Mouse (Mus musculus) C2C12 (cell line): ENCODE results near the gene Strn4. TPM values are rescaled to one million over a fixed set of nuclear protein-coding genes. Genes with fewer than 3 reads are reported as not detected.

Experiments
- H3K27me3 ChIP-seq: one replicate; pipeline ENCODE4 v1.6.1; 2011; ENCODE audit not compliant: control insufficient read depth, insufficient read depth, insufficient read length
- H3K36me3 ChIP-seq: one replicate; pipeline ENCODE4 v1.6.1; 2011; ENCODE audit not compliant: control insufficient read depth, insufficient read depth
- H3K4me3 ChIP-seq: one replicate; pipeline ENCODE4 v1.5.1; 2011; ENCODE audit warnings: mild to moderate bottlenecking, control low read depth; ENCODE audit not compliant: poor library complexity, insufficient read depth, severe bottlenecking
- H3K79me2 ChIP-seq: one replicate; pipeline ENCODE4 v1.6.1; 2011; ENCODE audit not compliant: control insufficient read depth, insufficient read depth
- H3K79me3 ChIP-seq: one replicate; pipeline ENCODE4 v1.6.1; 2011; ENCODE audit warnings: low read depth, control low read depth
- H3ac ChIP-seq: one replicate; pipeline ENCODE3; 2011; ENCODE audit warnings: low read depth; ENCODE audit not compliant: control insufficient read depth, insufficient read length
- CEBPB ChIP-seq: IDR thresholded peaks from one replicate; pipeline ENCODE4 v1.6.1; 2011; ENCODE audit warnings: low read depth, mild to moderate bottlenecking, control low read depth, moderate library complexity
- CTCF ChIP-seq: IDR thresholded peaks from one replicate; pipeline ENCODE4 v1.5.1; 2011; ENCODE audit not compliant: control insufficient read depth, insufficient read depth, insufficient read length
- FOSL1 ChIP-seq: IDR thresholded peaks from one replicate; pipeline ENCODE4 v1.8.0; 2011; ENCODE audit warnings: mild to moderate bottlenecking, low read length; ENCODE audit not compliant: poor library complexity, insufficient read depth, severe bottlenecking
- MAX ChIP-seq: IDR thresholded peaks from one replicate; pipeline ENCODE4 v1.6.1; 2011; ENCODE audit warnings: mild to moderate bottlenecking, control low read depth
- MYOD1 ChIP-seq: IDR thresholded peaks from one replicate; pipeline ENCODE4 v1.6.1; 2011; ENCODE audit warnings: low read depth; ENCODE audit not compliant: control insufficient read depth, insufficient read length
- MYOG ChIP-seq: IDR thresholded peaks from one replicate; pipeline ENCODE4 v1.6.1; 2011; ENCODE audit not compliant: control insufficient read depth, insufficient read length; ENCODE audit errors: extremely low read depth
- USF1 ChIP-seq: IDR thresholded peaks from one replicate; pipeline ENCODE4 v1.6.1; 2011; ENCODE audit warnings: low read depth, mild to moderate bottlenecking, control low read depth, moderate library complexity
- polyA plus RNA-seq: library from polyadenylated mRNA; unstranded; fragments of >200 nt; fragmentation: generic; extraction: Trizol; gene quantifications from one replicate; pipeline ENCODE4 v1.2.1, GENCODE M21; 2012; ENCODE audit warnings: missing spikeins

Gene Strn4
- polyA plus RNA-seq, 1 experiment, result 50.4 TPM

DNA sequence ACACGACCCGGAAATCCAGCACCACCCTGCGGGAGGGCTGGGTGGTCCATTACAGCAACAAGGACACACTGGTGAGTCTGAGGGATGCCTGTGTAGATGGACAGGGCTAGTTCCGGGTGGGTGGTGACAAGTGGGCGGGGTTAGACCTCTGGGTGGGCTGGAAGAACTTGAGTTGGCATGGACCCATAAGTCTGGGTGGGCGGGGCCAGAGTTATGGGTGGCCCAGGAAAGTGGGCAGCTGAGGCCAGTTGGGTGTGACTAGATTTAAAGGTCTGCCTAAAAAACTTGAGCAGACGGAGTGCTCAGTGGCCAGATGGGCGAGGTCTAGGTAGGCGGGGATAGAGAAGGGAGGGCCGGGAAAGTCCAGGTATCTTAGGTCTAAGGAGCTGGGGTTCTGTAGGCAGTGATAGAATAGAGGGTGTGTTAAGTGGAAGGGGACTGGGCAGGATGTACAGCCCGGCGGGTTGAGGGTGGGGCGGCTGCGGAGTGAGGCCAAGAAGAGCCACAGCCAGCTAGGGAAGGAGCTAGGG, 37.7 kb downstream of the Strn4 start:
- Histone ChIP-seq H3K79me2 (no peaks in the 10 kb centered on the region), H3K79me3 (no peaks in the 10 kb centered on the region), H3K36me3 (peaks cover 10% of the 10 kb centered on the region)

DNA sequence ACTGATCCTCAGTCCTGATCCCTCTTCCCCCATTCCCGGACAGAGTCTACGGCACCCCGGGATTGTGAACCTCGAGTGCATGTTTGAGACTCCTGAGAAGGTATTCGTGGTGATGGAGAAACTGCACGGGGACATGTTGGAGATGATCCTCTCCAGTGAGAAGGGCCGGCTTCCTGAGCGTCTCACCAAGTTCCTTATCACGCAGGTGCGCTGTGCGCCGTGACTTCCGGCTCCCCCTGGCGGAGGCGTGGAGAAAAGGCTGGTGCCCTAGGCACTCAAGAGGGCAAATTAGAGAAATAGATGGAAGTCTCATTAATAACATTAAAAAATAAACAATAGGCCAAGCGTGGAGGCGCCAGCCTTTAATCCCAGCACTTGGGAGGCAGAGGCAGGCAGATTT, 42.6 kb downstream of the Strn4 start:
- Histone ChIP-seq H3ac (no peak overlapping the region), H3K27me3 (no peaks in the 10 kb centered on the region), H3K36me3 (peaks cover 5% of the 10 kb centered on the region), H3K4me3 (no peak overlapping the region), H3K79me2 (no peaks in the 10 kb centered on the region), H3K79me3 (no peaks in the 10 kb centered on the region)
- TF ChIP-seq CEBPB (no peak), FOSL1 (no peak), CTCF (peak; percentile 13)

More for the DNA sequence above, 37.7 kb downstream of the Strn4 start:
- TF ChIP-seq FOSL1 (no peak), CTCF (no peak), USF1 (no peak), MAX (no peak), CEBPB (no peak), MYOD1 (no peak), MYOG (no peak)
- no peaks in the 10 kb centered on the region for H3K27me3 ChIP-seq
- H3K4me3 ChIP-seq, result no peak overlapping the region
- no peak overlapping the region for H3ac ChIP-seq

DNA sequence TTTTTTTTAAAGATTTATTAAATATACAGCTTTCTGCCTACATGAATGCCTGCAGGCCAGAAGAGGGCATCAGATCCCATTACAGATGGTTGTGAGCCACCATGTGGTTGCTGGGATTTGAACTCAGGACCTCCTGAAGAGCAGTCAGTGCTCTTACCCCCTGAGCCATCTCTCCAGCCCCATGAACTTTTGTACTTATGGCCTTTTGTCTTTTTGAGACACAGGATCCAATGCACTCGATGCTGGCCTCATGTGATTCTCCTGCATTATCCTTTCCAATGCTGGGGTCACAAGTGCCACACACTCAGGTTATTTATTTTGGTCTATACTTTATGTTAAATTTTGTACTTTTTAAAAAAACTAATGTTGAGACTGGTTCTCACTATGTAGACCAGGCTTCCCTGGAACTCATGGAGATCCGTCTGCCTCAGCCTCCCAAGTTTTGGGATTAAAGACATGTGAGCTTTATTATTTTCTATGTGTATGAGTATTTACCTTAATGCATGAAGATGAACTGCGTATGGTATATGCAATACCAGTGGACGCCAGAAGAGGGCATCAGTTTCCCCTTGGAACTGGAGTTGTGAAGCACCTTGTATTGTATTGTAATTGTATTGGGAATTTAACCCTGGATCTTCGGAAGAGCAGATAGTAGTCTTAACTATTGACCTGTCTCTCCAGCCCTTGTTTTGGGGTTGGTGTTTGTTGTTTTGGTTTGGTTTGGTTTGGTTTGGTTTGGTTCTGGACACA, 44.4 kb downstream of the Strn4 start:
- H3K4me3 ChIP-seq, result no peak overlapping the region
- TF ChIP-seq MYOG, result no peak
- TF ChIP-seq MYOD1, result no peak
- no peak for TF ChIP-seq FOSL1
- no peak for TF ChIP-seq MAX
- no peak for TF ChIP-seq USF1
- TF ChIP-seq CEBPB, result no peak
- no peak for TF ChIP-seq CTCF
- H3K79me3 ChIP-seq, result no peaks in the 10 kb centered on the region
- no peaks in the 10 kb centered on the region for H3K79me2 ChIP-seq
- H3K27me3 ChIP-seq, result no peaks in the 10 kb centered on the region
- peaks cover 5% of the 10 kb centered on the region for H3K36me3 ChIP-seq
- H3ac ChIP-seq, result no peak overlapping the region

DNA sequence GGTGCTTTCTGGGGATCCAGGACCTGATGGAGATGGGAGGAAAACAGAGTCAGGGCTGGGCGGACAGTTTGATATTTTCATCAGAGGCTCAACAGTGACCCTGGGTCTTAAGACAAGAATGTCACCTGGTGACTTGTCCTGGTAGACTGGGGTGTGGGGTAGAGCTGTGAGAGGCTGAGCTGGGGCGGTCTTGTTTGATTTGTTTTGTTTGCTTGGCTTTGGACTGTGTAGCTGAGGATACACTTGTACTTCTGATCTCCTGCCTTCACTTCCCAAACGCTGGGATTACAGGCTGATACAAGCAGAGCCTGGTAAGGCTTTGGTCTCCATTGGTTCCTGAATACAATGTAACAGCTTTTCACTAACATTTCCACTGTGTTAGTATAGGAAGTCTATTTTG, 51.8 kb downstream of the Strn4 start:
- no peaks in the 10 kb centered on the region for H3K27me3 ChIP-seq
- no peaks in the 10 kb centered on the region for H3K79me3 ChIP-seq
- no peak for TF ChIP-seq MAX
- no peak for TF ChIP-seq CEBPB
- no peak for TF ChIP-seq FOSL1
- TF ChIP-seq MYOG, result no peak
- no peak for TF ChIP-seq USF1
- TF ChIP-seq CTCF, result no peak
- TF ChIP-seq MYOD1, result no peak
- no peaks in the 10 kb centered on the region for H3K79me2 ChIP-seq
- H3K4me3 ChIP-seq, result no peak overlapping the region
- H3K36me3 ChIP-seq, result no peaks in the 10 kb centered on the region
- no peak overlapping the region for H3ac ChIP-seq

DNA sequence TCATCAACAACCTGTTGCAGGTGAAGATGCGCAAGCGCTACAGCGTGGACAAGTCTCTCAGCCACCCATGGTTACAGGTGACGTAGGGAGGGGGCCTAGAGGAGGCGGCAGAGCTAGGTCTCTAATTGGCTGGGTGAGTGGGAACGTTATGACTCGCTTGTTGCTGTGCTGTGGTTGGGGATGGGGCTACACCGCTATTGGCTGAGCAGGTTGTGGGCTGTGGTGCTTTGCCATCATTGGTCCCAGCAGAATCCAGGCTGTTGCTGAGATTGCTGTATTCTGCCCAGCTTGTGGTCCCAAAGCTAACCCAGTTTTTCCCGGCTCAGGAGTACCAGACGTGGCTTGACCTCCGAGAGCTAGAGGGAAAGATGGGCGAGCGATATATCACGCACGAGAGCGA, 53.8 kb downstream of the Strn4 start:
- no peaks in the 10 kb centered on the region for H3K36me3 ChIP-seq
- no peaks in the 10 kb centered on the region for H3K79me2 ChIP-seq
- TF ChIP-seq MYOD1 (no peak), CTCF (no peak), USF1 (no peak), MYOG (no peak), FOSL1 (no peak), MAX (no peak), CEBPB (no peak)
- H3K79me3 ChIP-seq, result no peaks in the 10 kb centered on the region
- H3K4me3 ChIP-seq, result no peak overlapping the region
- no peak overlapping the region for H3ac ChIP-seq
- no peaks in the 10 kb centered on the region for H3K27me3 ChIP-seq

DNA sequence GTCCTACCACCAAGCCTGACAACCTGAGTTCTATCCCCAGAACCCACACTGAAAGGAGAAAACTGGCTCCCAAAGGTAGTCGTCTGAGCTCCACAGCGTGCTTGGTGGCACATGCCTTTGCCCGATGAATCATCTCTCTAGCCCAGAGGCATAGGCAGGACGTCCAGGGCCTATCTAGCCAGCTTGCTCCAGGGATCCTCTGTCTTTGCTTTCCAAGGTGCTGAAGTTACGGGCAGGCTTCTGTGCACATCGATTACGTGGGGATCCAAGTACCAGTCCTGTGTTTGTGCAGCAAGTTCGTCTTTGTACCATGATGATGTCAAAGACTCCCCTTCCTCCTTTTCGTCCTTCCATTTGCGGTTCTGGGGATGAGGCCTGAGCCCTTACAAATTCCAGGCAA, 55.9 kb downstream of the Strn4 start:
- Histone ChIP-seq H3K27me3 (no peaks in the 10 kb centered on the region), H3K79me2 (no peaks in the 10 kb centered on the region), H3K4me3 (no peak overlapping the region), H3K79me3 (no peaks in the 10 kb centered on the region), H3K36me3 (no peaks in the 10 kb centered on the region), H3ac (no peak overlapping the region)
- no peak for TF ChIP-seq CTCF
- TF ChIP-seq MYOD1, result no peak
- no peak for TF ChIP-seq USF1
- TF ChIP-seq MAX, result no peak
- TF ChIP-seq FOSL1, result no peak
- TF ChIP-seq CEBPB, result no peak
- no peak for TF ChIP-seq MYOG
